Mouse (Mus musculus) B cell, adult 67 days (primary cell): Measurements from ENCODE around the gene Swap70. TPM values are rescaled to one million over a fixed set of nuclear protein-coding genes. Genes with fewer than 3 reads are reported as not detected.

Experiments
- total RNA-seq, 2 experiments: library from RNA; stranded (reverse); gene quantifications; 4 replicates each; pipeline ENCODE4 v1.2.4; 2023

The Swap70 gene
- 100 to 1,000 TPM; 424 to 581 TPM for total RNA-seq

DNA sequence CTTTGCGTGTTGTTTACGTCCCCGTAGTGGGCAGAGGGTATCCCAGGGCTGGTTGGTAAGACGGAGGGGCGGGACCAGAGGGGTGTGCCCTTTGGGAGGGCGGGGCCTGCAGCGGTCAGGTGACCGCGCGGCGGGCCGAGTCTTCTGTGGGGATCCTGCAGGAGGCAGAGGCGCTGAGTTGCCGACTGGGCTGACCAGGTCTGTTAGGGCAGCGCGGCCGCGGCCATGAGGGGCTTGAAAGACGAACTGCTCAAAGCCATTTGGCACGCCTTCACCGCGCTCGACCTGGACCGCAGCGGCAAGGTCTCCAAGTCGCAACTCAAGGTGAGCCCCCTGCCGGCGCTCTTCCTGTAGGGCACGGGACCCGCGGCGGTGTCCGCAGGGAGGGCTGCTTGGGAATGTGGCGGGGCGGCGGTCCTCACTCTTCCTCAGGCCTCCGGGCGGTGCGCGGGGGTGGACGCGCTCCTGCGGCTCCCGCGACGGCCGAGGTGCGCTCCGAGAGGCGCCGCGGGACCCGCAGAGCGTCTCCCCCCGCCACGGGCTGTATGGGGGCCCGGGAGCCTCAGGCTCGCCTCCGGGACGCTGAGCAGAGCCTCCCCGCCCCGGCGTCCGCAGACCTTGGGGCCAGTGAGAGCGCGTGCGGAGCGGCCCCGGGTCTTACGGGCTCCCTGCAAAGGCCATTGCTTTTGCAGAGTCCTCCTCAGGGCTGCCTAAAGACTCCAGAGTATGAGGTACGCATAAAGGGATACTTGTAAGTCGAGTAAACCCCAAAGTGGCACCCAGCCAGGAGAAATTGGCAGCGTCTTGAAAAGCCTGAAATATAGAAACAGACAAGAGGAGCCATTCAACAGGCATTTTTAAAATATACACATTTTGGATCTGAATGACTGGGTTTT lies at the start of gene Swap70:
Gene Swap70 (plus strand): TSS at position 126 of the 896 bp plus-strand sequence.

Other genes starting within 250 kb of the Swap70 start
- gene Tmem41b, start 234.8 kb upstream of the Swap70 start, total RNA-seq, result 10 to 100 TPM; 51.9 to 59.6 TPM
- gene Ipo7, start 203.4 kb upstream of the Swap70 start, total RNA-seq, result 10 to 100 TPM; 68.1 to 82.2 TPM
- gene Zfp143, start 160.5 kb upstream of the Swap70 start, total RNA-seq, result 10 to 100 TPM; 36.1 to 39.3 TPM
- gene Wee1, start 99.7 kb upstream of the Swap70 start, total RNA-seq, result 1 to 10 TPM; 4.6 to 5.4 TPM